Comparison of ENCODE assay signal across 9 mouse cellular contexts in the genomic region with DNA sequence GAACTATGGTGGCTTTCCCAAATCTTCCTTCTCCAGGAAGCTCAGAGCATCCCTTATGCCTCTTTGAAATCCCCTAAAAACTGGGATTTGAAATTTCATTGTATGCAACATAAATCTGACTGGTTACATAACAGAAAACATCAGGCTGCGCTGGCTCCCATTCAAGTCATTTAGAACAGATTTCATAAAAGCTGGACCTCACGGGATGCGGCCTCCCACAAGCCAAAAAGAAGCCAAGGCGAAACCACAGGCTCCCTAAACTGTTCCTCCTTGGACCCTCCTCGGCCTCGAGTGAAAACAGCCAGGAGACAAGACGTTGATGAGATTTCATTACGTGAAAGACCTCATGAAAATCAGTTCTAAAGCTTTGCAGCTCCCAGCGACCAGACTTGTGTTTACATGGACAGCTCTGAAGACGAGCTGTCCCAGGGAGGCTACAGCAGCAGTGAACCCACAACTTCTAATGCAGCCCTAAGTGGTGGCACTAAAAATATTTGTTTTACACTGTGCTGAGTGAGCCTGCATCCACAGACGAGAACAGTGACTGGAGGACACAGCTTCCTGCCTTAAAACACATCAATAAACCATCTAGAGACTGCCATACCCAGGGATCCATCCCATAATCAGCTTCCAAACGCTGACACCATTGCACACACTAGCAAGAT.
DNase-seq lines count a peak whose midpoint lies in the region; ATAC-seq lines count a peak whose summit lies in the region.
"Had no signal": no experiment of that assay in that cellular context is flagged by ENCODE, and none has a peak within 500 bp of the region (broad histone marks: within the 10 kb centered on the region; RNA-seq: fewer than 3 reads in every experiment).

No protein-coding gene starts in this region.

- H3K36me3 ChIP-seq in midbrain, embryonic 15.5 days (replicated peaks) = no peaks in the 10 kb centered on the region
- H3K36me3 ChIP-seq in hindbrain, embryonic 10.5 days = peaks cover 3% of the 10 kb centered on the region; the same call in 1 of the 2 replicates

- H3K4me1 ChIP-seq in midbrain, embryonic 15.5 days = peaks cover 5% of the 10 kb centered on the region
- H3K4me1 ChIP-seq in hindbrain, embryonic 10.5 days (replicated peaks) = no peaks in the 10 kb centered on the region; the same call in 1 of the 2 replicates

- no peaks in the 10 kb centered on the region for H3K27me3 ChIP-seq in midbrain, embryonic 15.5 days (replicated peaks)
- H3K27me3 ChIP-seq in hindbrain, embryonic 10.5 days (ENCODE audit: insufficient read depth, poor library complexity, severe bottlenecking) = no peaks in the 10 kb centered on the region
- H3K27me3 ChIP-seq: limb, embryonic 12.5 days had no signal

- H3K27ac ChIP-seq in midbrain, embryonic 15.5 days = no peak overlapping the region
- no peak overlapping the region for H3K27ac ChIP-seq in hindbrain, embryonic 10.5 days
- H3K27ac ChIP-seq: hindbrain, postnatal 0 days; limb, embryonic 12.5 days had no signal

- peak; percentile 38 for DNase-seq in layer of hippocampus, adult 11-12 months (ENCODE audit: low spot score)
- DNase-seq in layer of hippocampus, adult 9-10 months (ENCODE audit: low spot score) = no peak
- DNase-seq in gastrocnemius, postnatal 10 days = peak; percentile 19
- peak; percentile 15 for DNase-seq in kidney, adult 9 months
- DNase-seq in lung, postnatal 36 days = peak; percentile 47
- no peak for DNase-seq in hindbrain, embryonic 10.5 days (ENCODE audit: low spot score)

- no peak for ATAC-seq in midbrain, embryonic 15.5 days (replicated peaks)
- ATAC-seq: hindbrain, postnatal 0 days had no signal

- H3K4me2 ChIP-seq in midbrain, embryonic 15.5 days = no peak overlapping the region
- H3K4me2 ChIP-seq: limb, embryonic 12.5 days had no signal

- H3K4me3 ChIP-seq in midbrain, embryonic 15.5 days = no peak overlapping the region
- H3K4me3 ChIP-seq in hindbrain, embryonic 10.5 days = no peak overlapping the region
- H3K4me3 ChIP-seq: limb, embryonic 12.5 days had no signal

- WGBS in midbrain, embryonic 15.5 days = 84% methylated on average over 12 of the region's 12 CpGs
- WGBS in hindbrain, embryonic 10.5 days = 85% methylated on average over 12 of the region's 12 CpGs

- H3K9me3 ChIP-seq in midbrain, embryonic 15.5 days = no peaks in the 10 kb centered on the region
- no peaks in the 10 kb centered on the region for H3K9me3 ChIP-seq in hindbrain, embryonic 10.5 days
- H3K9me3 ChIP-seq: limb, embryonic 12.5 days had no signal

- H3K9ac ChIP-seq in midbrain, embryonic 15.5 days = no peak overlapping the region
- H3K9ac ChIP-seq: limb, embryonic 12.5 days had no signal

Comparison
In these comparisons a context has a peak if more than half of its experiments do, and no peak if none do; other contexts are left out.
1. DNase-seq: peak in layer of hippocampus, adult 11-12 months (single experiment), gastrocnemius, postnatal 10 days (single experiment), kidney, adult 9 months (single experiment) and lung, postnatal 36 days (single experiment); none in layer of hippocampus, adult 9-10 months (single experiment) and hindbrain, embryonic 10.5 days (single experiment).